Mouse (Mus musculus): Measurements from ENCODE around the gene Rfx7. TPM values are rescaled to one million over a fixed set of nuclear protein-coding genes. Genes with fewer than 3 reads are reported as not detected.

The Rfx7 gene
- total and polyA plus RNA-seq, 2 experiments from 2014 or later = 10.8 to 44.8 TPM

GRCm38 (mm10) chr9:72669383-72669782, 137.3 kb downstream of the Rfx7 start:
- ATAC-seq (no peak), DNase-seq (no peak)
- 72% methylated on average over 7 of the region's 7 CpGs for WGBS
- no peak overlapping the region for H3K4me3 ChIP-seq (ENCODE audit: low read depth, low read length)
- H3K27me3 ChIP-seq (ENCODE audit: insufficient read depth, low read length) = no peaks in the 10 kb centered on the region
- TF ChIP-seq CTCF (IDR thresholded peaks at IDR 0.05; ENCODE audit: low read depth) = 0 out of 2 replicates have a peak, but pooled peaks have one; percentile 18
- no peaks in the 10 kb centered on the region for H3K9me3 ChIP-seq (ENCODE audit: low read length)
- H3K9ac ChIP-seq = no peak overlapping the region
- peaks cover 7% of the 10 kb centered on the region for H3K4me1 ChIP-seq (ENCODE audit: insufficient read depth)
- no peak overlapping the region for H3K4me2 ChIP-seq (ENCODE audit: low read depth)
- peaks cover 29% of the 10 kb centered on the region for H3K36me3 ChIP-seq (ENCODE audit: insufficient read depth)
- no peak overlapping the region for H3K27ac ChIP-seq (ENCODE audit: low read depth, low read length)

GRCm38 (mm10) chr9:72672361-72672760, 140.3 kb downstream of the Rfx7 start:
- Histone ChIP-seq H3K27ac (ENCODE audit: low read depth, low read length) (no peak overlapping the region), H3K27me3 (ENCODE audit: insufficient read depth, low read length) (no peaks in the 10 kb centered on the region), H3K9ac (no peak overlapping the region), H3K4me3 (ENCODE audit: low read depth, low read length) (no peak overlapping the region), H3K9me3 (ENCODE audit: low read length) (no peaks in the 10 kb centered on the region), H3K4me1 (ENCODE audit: insufficient read depth) (no peaks in the 10 kb centered on the region), H3K4me2 (ENCODE audit: low read depth) (no peak overlapping the region), H3K36me3 (ENCODE audit: insufficient read depth) (peaks cover 48% of the 10 kb centered on the region)
- ATAC-seq (peak; percentile 64; the same call in 1 of the 2 replicates), DNase-seq (peak; percentile 87)
- peak; percentile 93 for TF ChIP-seq CTCF (IDR thresholded peaks at IDR 0.05; ENCODE audit: low read depth)
- WGBS = 20% methylated on average over 2 of the region's 2 CpGs

Small RNA genes within 50 kb of the gene (microRNA-seq; reads per million reads assigned to microRNA genes)
- 0 reads per million in 2 experiments for gene Gm28010

Other genes starting within 250 kb of the Rfx7 start
- 2.0 and 2.8 TPM in 2 replicates for gene Mns1, start 94.2 kb upstream of the Rfx7 start, total RNA-seq (2014; rRNA removed)
- gene Mns1, start 94.2 kb upstream of the Rfx7 start, polyA plus RNA-seq (2015; fragmentation: Nextera tagmentation; extraction: Ambion mirVana) = 4.8 and 5.6 TPM in 2 replicates
- gene Tex9, start 40.0 kb upstream of the Rfx7 start, total RNA-seq (2014; rRNA removed) = 19.2 and 33.8 TPM in 2 replicates
- 19.8 and 29.3 TPM in 2 replicates for gene Tex9, start 40.0 kb upstream of the Rfx7 start, polyA plus RNA-seq (2015; fragmentation: Nextera tagmentation; extraction: Ambion mirVana)
- 391 and 472 TPM in 2 replicates for gene Nedd4, start 130.1 kb downstream of the Rfx7 start, total RNA-seq (2014; rRNA removed)
- 180 and 278 TPM in 2 replicates for gene Nedd4, start 130.1 kb downstream of the Rfx7 start, polyA plus RNA-seq (2015; fragmentation: Nextera tagmentation; extraction: Ambion mirVana)

Measured in forebrain, postnatal 0 days (tissue).